Mouse (Mus musculus) midbrain, postnatal 0 days (tissue): ENCODE data around the gene Rpl18. TPM values are rescaled to one million over a fixed set of nuclear protein-coding genes. Genes with fewer than 3 reads are reported as not detected.
A peak's percentile ranks its signal among the peaks of the same experiment; 100 is the strongest.

Source experiments
- ATAC-seq: fragments of 200-750 bp; cut with Nextera tagmentation; 2 replicates; pipeline ENCODE4 v1.8.0; 2017; ENCODE audit warnings: moderate number of reproducible peaks, mild to moderate bottlenecking, moderate TSS enrichment, moderate library complexity; ENCODE audit not compliant: low FRiP score
- DNase-seq: peaks from one replicate; pipeline ENCODE4 v3.0.0-alpha.2; 2015; ENCODE audit warnings: low spot score
- H3K27ac ChIP-seq: fragments of 300-500 bp; sonication (generic); 2 replicates; pipeline ENCODE4 v1.5.1; 2014; ENCODE audit warnings: low read depth, mild to moderate bottlenecking, low read length, mixed read lengths
- H3K27me3 ChIP-seq: fragments of 300-500 bp; sonication (generic); 2 replicates; pipeline ENCODE4 v1.6.1; 2014; ENCODE audit warnings: low read length, control low read depth, mixed read lengths; ENCODE audit not compliant: insufficient read depth
- H3K36me3 ChIP-seq: fragments of 300-500 bp; sonication (generic); 2 replicates; pipeline ENCODE4 v1.6.1; 2014; ENCODE audit warnings: low read length, control low read depth, mixed read lengths; ENCODE audit not compliant: insufficient read depth
- H3K4me1 ChIP-seq: fragments of 300-500 bp; sonication (generic); 2 replicates; pipeline ENCODE4 v1.6.1; 2014; ENCODE audit warnings: mild to moderate bottlenecking, control low read depth, antibody characterized with exemption, low read length, mixed read lengths; ENCODE audit not compliant: insufficient read depth
- H3K4me2 ChIP-seq: fragments of 300-500 bp; sonication (generic); 2 replicates; pipeline ENCODE4 v1.6.1; 2014; ENCODE audit warnings: low read depth, mild to moderate bottlenecking, low read length, mixed read lengths; ENCODE audit not compliant: poor library complexity, severe bottlenecking
- H3K4me3 ChIP-seq: fragments of 300-500 bp; sonication (generic); 2 replicates; pipeline ENCODE4 v1.5.1; 2014; ENCODE audit warnings: low read depth, mild to moderate bottlenecking, low read length, moderate library complexity
- H3K9ac ChIP-seq: fragments of 300-500 bp; sonication (generic); replicated peaks from 2 replicates; pipeline ENCODE4 v1.6.1; 2014; ENCODE audit warnings: mild to moderate bottlenecking, low read length, moderate library complexity, mixed read lengths; ENCODE audit not compliant: poor library complexity, severe bottlenecking
- H3K9me3 ChIP-seq: fragments of 300-500 bp; sonication (generic); 2 replicates; pipeline ENCODE4 v1.6.1; 2016; ENCODE audit warnings: low read length, control low read depth
- CTCF ChIP-seq: IDR thresholded peaks from 2 replicates; pipeline ENCODE4 v1.5.1; 2016; ENCODE audit warnings: antibody characterized with exemption, mild to moderate bottlenecking
- WGBS: fragments of 180-500 bp; shearing (Covaris S2); extraction: QIAGEN DNeasy Blood & Tissue Kit; methylation state at CpG from one replicate; pipeline ENCODE4 v1.1.7; 2014; 5-methylcytosine and 5-hydroxymethylcytosine counted together
- polyA plus RNA-seq: library from polyadenylated mRNA; unstranded; fragments of >200 nt; fragmentation: Nextera tagmentation; extraction: Ambion mirVana; gene quantifications from 2 replicates; pipeline ENCODE4 v1.2.1, GENCODE M21; 2015
- total RNA-seq: library from RNA; depleted of rRNA; stranded (reverse); fragments of >200 nt; gene quantifications from 2 replicates; pipeline ENCODE4 v1.2.3, GENCODE M21; 2014

Gene Rpl18
- total and polyA plus RNA-seq, 2 experiments from 2014 or later: 473 to 989 TPM

DNA sequence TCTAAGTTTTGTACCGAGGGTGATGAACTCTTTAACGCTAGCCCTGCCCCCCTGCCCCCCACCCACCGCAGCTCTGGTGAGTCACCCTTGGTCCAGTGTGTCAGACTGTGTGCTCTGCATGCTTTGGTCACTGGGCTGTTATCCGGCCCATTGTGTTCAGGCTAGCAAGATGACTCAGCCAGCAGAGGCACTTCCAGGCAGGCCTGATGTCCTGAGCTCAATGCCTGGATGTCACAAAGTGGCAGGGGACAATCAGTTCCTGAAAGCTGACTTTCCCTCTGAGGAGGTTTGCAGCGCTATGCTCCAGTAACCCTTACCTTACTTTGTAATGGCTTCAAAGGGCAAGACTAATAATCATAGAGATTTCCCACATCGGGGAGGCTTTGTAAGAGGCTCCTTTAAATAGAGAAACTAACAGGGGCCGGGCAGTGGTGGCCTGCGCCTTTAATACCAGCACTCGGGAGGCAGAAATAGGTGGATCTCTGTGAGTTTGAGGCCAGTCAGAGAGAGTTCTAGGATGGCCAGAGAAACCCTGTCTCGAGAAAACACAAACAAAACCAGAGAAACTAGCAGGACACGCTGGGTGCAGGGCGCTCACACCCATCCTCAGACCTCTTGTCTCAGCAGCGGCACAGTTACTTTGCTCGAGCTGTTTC lies 35.2 kb upstream of the Rpl18 start:
- Histone ChIP-seq H3K9me3 (no peaks in the 10 kb centered on the region), H3K27ac (no peak overlapping the region), H3K36me3 (no peaks in the 10 kb centered on the region), H3K4me3 (no peak overlapping the region), H3K4me2 (no peak overlapping the region), H3K9ac (no peak overlapping the region), H3K4me1 (no peaks in the 10 kb centered on the region), H3K27me3 (no peaks in the 10 kb centered on the region)
- no peak for TF ChIP-seq CTCF
- 53% methylated on average over 14 of the region's 14 CpGs for WGBS
- DNase-seq: no peak
- no peak for ATAC-seq

DNA sequence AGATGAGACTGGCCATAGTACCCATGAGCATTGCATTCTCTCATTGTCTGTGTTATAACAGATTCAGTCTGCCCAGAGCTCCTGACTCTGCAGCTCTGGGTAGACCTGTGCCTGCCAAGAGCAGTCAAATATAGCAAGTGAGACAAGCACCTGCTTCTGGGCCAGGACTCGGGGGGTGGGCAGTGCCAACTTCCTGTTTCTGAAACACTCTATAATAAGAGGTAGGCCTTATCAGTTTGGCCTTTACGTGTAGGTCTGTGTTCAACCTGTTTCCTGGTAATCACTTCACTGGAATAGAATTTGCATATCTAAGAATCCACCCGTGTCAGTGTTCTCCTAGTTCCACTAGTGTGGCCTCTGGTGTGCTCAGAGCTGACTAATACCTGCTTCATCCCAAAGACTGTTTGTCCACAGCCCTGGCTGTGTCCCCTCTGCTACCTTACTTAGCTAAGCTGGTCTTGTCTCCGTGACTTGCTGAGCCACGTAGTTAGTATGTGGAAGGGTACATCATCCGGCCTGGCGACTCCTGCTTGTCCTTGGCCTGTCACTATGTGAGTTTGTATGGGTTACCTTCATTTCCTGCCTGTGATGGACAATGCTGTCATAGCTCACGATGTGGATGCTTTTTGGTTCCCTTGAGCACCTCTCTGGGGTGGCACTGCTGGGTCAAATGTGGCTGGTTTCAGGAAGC lies 34.1 kb upstream of the Rpl18 start:
- ATAC-seq: no peak
- DNase-seq: no peak
- TF ChIP-seq CTCF: no peak
- 88% methylated on average over 8 of the region's 8 CpGs for WGBS
- no peaks in the 10 kb centered on the region for H3K27me3 ChIP-seq
- H3K9ac ChIP-seq: no peak overlapping the region
- H3K4me1 ChIP-seq: no peaks in the 10 kb centered on the region
- no peak overlapping the region for H3K27ac ChIP-seq
- H3K9me3 ChIP-seq: no peaks in the 10 kb centered on the region
- H3K4me2 ChIP-seq: no peak overlapping the region
- H3K4me3 ChIP-seq: no peak overlapping the region
- no peaks in the 10 kb centered on the region for H3K36me3 ChIP-seq

DNA sequence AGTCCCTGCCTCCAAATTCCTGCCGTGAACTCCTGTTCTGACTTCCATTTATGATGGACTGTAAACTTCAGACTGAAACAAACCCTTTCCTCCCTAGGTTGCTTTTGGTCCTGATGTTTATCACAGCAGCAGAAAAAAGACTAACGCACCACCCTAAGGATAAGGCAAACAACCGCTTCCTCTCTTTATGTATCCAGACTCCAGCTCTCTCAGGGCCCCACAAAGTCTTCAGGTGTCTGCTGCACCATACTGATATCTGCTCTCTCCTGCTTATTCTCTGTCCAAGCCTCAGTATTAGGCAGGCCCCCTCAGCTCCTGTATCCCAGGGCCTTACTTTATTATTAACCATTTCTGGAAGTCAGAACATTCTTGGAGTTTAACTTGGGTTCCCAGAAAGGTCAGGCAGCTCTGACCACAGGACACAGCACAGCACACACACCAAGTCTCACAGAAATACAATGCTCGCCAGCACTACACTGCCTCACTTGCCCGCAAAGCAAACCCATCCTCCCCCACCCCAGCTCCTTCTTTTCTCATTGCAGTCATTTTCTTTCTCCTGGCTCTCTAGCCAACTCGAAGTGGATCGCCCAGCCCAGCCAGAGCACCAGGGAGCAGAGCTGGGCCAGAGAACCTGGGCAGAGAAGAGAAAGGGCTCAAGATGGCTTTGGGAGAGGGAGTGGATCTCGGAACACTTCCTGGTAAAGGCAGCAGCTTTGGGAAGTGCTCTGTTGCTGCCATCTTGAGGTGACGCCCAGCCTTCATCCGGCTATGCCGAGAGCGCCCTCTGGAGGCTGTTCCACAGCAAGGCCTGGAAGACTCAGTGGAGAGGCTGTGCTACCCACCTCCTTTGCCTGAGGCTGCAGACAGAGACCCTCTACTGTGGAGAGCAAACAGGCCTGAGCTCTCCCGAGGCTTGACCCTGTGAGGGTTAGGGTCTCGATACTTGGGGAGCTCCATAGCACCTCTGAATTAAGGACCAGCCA lies 32.8 kb upstream of the Rpl18 start:
- Histone ChIP-seq H3K9ac (no peak overlapping the region), H3K36me3 (no peaks in the 10 kb centered on the region)
- 29% methylated on average over 14 of the region's 14 CpGs for WGBS

DNA sequence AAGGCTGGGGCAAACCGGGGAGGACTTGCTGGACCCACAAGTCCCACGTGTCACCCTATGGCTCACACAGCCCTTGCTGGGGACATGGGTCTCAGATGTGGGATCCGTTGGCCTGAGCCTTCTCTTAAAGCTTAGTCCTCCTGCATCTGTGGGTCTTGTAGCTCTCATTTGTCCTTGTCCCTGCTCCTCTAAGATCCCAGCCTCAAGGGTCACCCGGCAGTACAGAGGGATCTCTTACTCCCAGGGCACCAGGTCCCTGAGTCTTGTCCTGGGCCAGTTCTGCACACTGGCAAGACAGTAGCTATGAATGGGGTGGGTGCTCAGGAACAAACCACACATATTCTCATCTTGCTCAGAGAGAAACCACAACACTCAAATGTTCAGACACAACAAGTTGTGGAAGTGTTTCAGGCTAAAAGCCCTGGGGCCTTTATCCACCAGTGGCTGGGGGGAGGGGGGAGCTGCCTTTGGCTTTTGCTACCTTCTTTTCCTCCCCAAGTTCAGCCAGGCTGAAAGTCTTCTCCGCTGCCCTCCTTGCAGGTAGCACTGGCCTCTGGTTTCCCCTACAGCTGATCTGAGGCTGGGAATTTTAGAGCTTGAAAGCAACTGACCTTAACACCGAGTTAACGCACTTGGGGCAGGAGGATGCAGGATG lies 31.7 kb upstream of the Rpl18 start, which contains the start of gene Ntn5:
Gene Ntn5, plus strand, starts transcription at position 627 of the 655 bp plus-strand sequence.
- no peak within 1 kb of the TSS for H3K4me2 ChIP-seq
- no peaks in the 10 kb centered on the region for H3K36me3 ChIP-seq
- no peaks in the 10 kb centered on the region for H3K27me3 ChIP-seq
- no peak within 1 kb of the TSS for H3K4me3 ChIP-seq
- no peaks in the 10 kb centered on the region for H3K4me1 ChIP-seq
- peak within 1 kb of the TSS; percentile 24; the same call in 1 of the 2 replicates for H3K9ac ChIP-seq
- DNase-seq (no peak), ATAC-seq (no peak)
- H3K9me3 ChIP-seq: no peaks in the 10 kb centered on the region
- 83% methylated on average over 7 of the region's 7 CpGs for WGBS
- no peak for TF ChIP-seq CTCF
- no peak within 1 kb of the TSS for H3K27ac ChIP-seq

More for the DNA sequence above, 32.8 kb upstream of the Rpl18 start:
- peak overlapping the region; percentile 38 for H3K27ac ChIP-seq
- H3K27me3 ChIP-seq: no peaks in the 10 kb centered on the region
- peak; percentile 67 for ATAC-seq
- DNase-seq: peak; percentile 94
- no peaks in the 10 kb centered on the region for H3K9me3 ChIP-seq
- peak; percentile 98 for TF ChIP-seq CTCF
- H3K4me1 ChIP-seq: no peaks in the 10 kb centered on the region
- H3K4me3 ChIP-seq: no peak overlapping the region
- no peak overlapping the region for H3K4me2 ChIP-seq

DNA sequence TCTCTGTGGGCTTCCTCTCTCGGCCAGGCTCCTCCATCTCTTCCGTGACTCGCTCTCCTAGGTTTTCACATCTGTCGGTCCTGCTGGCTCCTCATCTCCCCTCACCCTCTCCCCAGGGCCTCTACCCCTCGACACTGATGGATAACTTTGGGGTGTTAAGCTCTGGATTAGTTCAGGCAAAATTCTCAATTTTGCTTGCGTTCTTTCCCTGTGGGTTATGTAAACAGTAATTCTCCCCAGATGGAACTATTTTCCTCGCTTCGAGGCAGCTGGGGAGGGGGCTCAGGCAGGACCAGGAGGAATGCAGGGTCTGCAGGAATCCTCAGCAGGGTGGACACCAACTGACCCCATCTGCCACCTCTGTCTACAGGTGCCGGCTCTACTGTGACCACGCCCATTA lies 29.4 kb upstream of the Rpl18 start:
- Histone ChIP-seq H3K36me3 (no peaks in the 10 kb centered on the region), H3K4me1 (no peaks in the 10 kb centered on the region), H3K27ac (no peak overlapping the region), H3K4me3 (no peak overlapping the region), H3K9me3 (no peaks in the 10 kb centered on the region), H3K4me2 (no peak overlapping the region), H3K9ac (no peak overlapping the region), H3K27me3 (no peaks in the 10 kb centered on the region)
- 65% methylated on average over 10 of the region's 10 CpGs for WGBS
- ATAC-seq (no peak), DNase-seq (no peak)
- no peak for TF ChIP-seq CTCF
